Mouse (Mus musculus): ENCODE measurements around the gene Kndc1.

- TF ChIP-seq CTCF (IDR thresholded peaks at IDR 0.05; ENCODE audit: low read depth, low read length) (no peak), POLR2A (IDR thresholded peaks at IDR 0.05; ENCODE audit: borderline replicate concordance, low read depth, low read length) (no peak)
These were observed 23.5 kb upstream of the Kndc1 start for GRCm38 (mm10) chr7:139871014-139871413.

Data from bone marrow macrophage, adult 2 months (primary cell).